Mouse (Mus musculus) myocyte (in vitro differentiated cells): ENCODE results near the gene Itk.

Experiments
- MAX ChIP-seq: IDR thresholded peaks from one replicate; pipeline ENCODE4 v1.6.1; 2011; ENCODE audit warnings: low read depth, mild to moderate bottlenecking, control low read depth
- POLR2A ChIP-seq: IDR thresholded peaks from one replicate; pipeline ENCODE4 v1.6.1; 2011; ENCODE audit warnings: low read depth, mild to moderate bottlenecking, control low read depth, moderate library complexity; ENCODE audit not compliant: insufficient read length
- TCF12 ChIP-seq: IDR thresholded peaks from one replicate; pipeline ENCODE4 v1.6.1; 2011; ENCODE audit warnings: mild to moderate bottlenecking, control low read depth; ENCODE audit not compliant: poor library complexity, insufficient read depth, severe bottlenecking
- TCF3 ChIP-seq: IDR thresholded peaks from one replicate; pipeline ENCODE4 v1.6.1; 2011; ENCODE audit warnings: low read depth, control low read depth; ENCODE audit not compliant: insufficient read length

DNA sequence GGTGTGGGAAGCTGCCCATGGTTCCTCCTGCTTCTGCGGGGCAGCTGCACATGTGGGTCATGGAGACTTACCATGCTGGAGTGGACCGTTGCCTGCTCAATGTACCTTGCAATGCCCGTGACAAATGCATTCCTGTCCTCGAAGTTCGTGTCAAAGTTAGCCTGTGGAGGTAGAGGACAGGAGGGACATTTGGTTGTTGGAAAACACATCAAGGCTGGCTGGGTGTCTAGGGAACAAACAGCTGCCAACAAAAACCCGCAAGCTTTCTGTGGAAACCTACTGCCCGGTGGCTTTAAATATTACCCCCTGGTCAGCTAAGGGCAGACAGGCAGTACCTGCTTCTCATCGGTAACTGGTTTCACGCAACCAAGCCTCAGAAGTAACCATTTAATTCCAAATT lies 99.8 kb downstream of the Itk start:
- no peak for TF ChIP-seq POLR2A
- no peak for TF ChIP-seq TCF12
- no peak for TF ChIP-seq MAX
- TF ChIP-seq TCF3 = no peak
